Mouse (Mus musculus) left cerebral cortex, adult 6 months (tissue): ENCODE measurements around the gene Tas2r121. TPM values are rescaled to one million over a fixed set of nuclear protein-coding genes. Genes with fewer than 3 reads are reported as not detected.

ENCODE experiments used
- long read RNA-seq, 2 experiments: library from polyadenylated mRNA; unstranded; transcript quantifications; one replicate each; pipeline ENCODE4 v2.0.0; 2019 to 2020
- polyA plus RNA-seq: library from polyadenylated mRNA; unstranded; fragments of <200 nt; fragmentation: Nextera tagmentation; gene quantifications from 2 replicates; pipeline ENCODE4 v1.2.3, GENCODE M21; 2021

Tas2r121 gene
- polyA plus RNA-seq = not detected in 2 replicates
- long read RNA-seq, experiment 1 = 0 reads
- long read RNA-seq, experiment 2 = 0 reads

GRCm38 (mm10) chr6:132700907-132701306, at the start of gene Tas2r121:
Gene Tas2r121, minus strand, starts transcription at chr6:132701007.

GRCm38 (mm10) chr6:132737935-132738334, 37.1 kb upstream of the Tas2r121 start, which contains the start of gene Tas2r115:
Gene Tas2r115, minus strand, starts transcription at chr6:132738035.

GRCm38 (mm10) chr6:132711828-132712227, 11.0 kb upstream of the Tas2r121 start, which contains the start of gene Tas2r122:
Gene Tas2r122, minus strand, starts transcription at chr6:132711928.

GRCm38 (mm10) chr6:132656653-132657052, 44.2 kb downstream of the Tas2r121 start, which contains the start of gene Tas2r120:
Gene Tas2r120, plus strand, starts transcription at chr6:132656953.

GRCm38 (mm10) chr6:132651426-132651825, 49.4 kb downstream of the Tas2r121 start, which contains the start of gene A630073D07Rik:
Gene A630073D07Rik, minus strand, starts transcription at chr6:132651526.

Other genes starting within 250 kb of the Tas2r121 start
- gene Prh1, start 131.2 kb downstream of the Tas2r121 start, polyA plus RNA-seq = not detected in 2 replicates
- gene Prp2, start 105.1 kb downstream of the Tas2r121 start, polyA plus RNA-seq = not detected in 2 replicates
- not detected in 2 replicates for gene A630073D07Rik, start 49.5 kb downstream of the Tas2r121 start, polyA plus RNA-seq
- gene Tas2r120, start 44.1 kb downstream of the Tas2r121 start, polyA plus RNA-seq = not detected in 2 replicates
- not detected in 2 replicates for gene Tas2r122, start 10.9 kb upstream of the Tas2r121 start, polyA plus RNA-seq
- gene Tas2r115, start 37.0 kb upstream of the Tas2r121 start, polyA plus RNA-seq = not detected in 2 replicates
- not detected in 2 replicates for gene Tas2r124, start 53.7 kb upstream of the Tas2r121 start, polyA plus RNA-seq
- gene Tas2r102, start 61.1 kb upstream of the Tas2r121 start, polyA plus RNA-seq = not detected in 2 replicates
- not detected in 2 replicates for gene Tas2r136, start 77.2 kb upstream of the Tas2r121 start, polyA plus RNA-seq
- not detected in 2 replicates for gene Tas2r117, start 101.8 kb upstream of the Tas2r121 start, polyA plus RNA-seq
- not detected in 2 replicates for gene Tas2r123, start 146.1 kb upstream of the Tas2r121 start, polyA plus RNA-seq
- not detected in 2 replicates for gene Tas2r116, start 154.4 kb upstream of the Tas2r121 start, polyA plus RNA-seq
- not detected in 2 replicates for gene Tas2r110, start 167.0 kb upstream of the Tas2r121 start, polyA plus RNA-seq
- gene Tas2r113, start 192.0 kb upstream of the Tas2r121 start, polyA plus RNA-seq = not detected in 2 replicates
- not detected in 2 replicates for gene Tas2r125, start 208.6 kb upstream of the Tas2r121 start, polyA plus RNA-seq